Mouse (Mus musculus) forebrain, embryonic 11.5 days (tissue): ENCODE results near the gene Ptges3. TPM values are rescaled to one million over a fixed set of nuclear protein-coding genes. Genes with fewer than 3 reads are reported as not detected.
"Not testable (repeated sequence)": the region's sequence is repeated elsewhere in the genome, so short reads cannot be mapped to it uniquely, and the experiment has no call there.

Source experiments
- ATAC-seq: fragments of 200-750 bp; cut with Nextera tagmentation; replicated peaks from 2 replicates; pipeline ENCODE4 v1.8.0; 2017; ENCODE audit warnings: moderate TSS enrichment; ENCODE audit not compliant: low FRiP score
- DNase-seq: peaks from one replicate; pipeline ENCODE4 v3.0.0-alpha.2; 2017; ENCODE audit warnings: low spot score
- H3K27ac ChIP-seq: fragments of 300-500 bp; sonication (generic); 2 replicates; pipeline ENCODE4 v1.5.1; 2014; ENCODE audit warnings: low read depth, low read length
- H3K27me3 ChIP-seq: fragments of 300-500 bp; sonication (generic); 2 replicates; pipeline ENCODE4 v1.6.1; 2014; ENCODE audit warnings: mild to moderate bottlenecking, low read length, mixed read lengths; ENCODE audit not compliant: control insufficient read depth, insufficient read depth
- H3K36me3 ChIP-seq: fragments of 300-500 bp; sonication (generic); 2 replicates; pipeline ENCODE4 v1.6.1; 2014; ENCODE audit warnings: mild to moderate bottlenecking, low read length, moderate library complexity, mixed read lengths; ENCODE audit not compliant: control insufficient read depth, insufficient read depth
- H3K4me1 ChIP-seq: fragments of 300-500 bp; sonication (generic); replicated peaks from 2 replicates; pipeline ENCODE4 v1.6.1; 2014; ENCODE audit warnings: low read length, mixed read lengths; ENCODE audit not compliant: control insufficient read depth, insufficient read depth
- H3K4me2 ChIP-seq: fragments of 300-500 bp; sonication (generic); 2 replicates; pipeline ENCODE4 v1.6.1; 2014; ENCODE audit warnings: low read depth, mild to moderate bottlenecking, low read length, moderate library complexity, mixed read lengths; ENCODE audit not compliant: severe bottlenecking
- H3K4me3 ChIP-seq: fragments of 300-500 bp; sonication (generic); 2 replicates; pipeline ENCODE4 v1.5.1; 2014; ENCODE audit warnings: low read depth, low read length
- H3K9ac ChIP-seq: fragments of 300-500 bp; sonication (generic); 2 replicates; pipeline ENCODE4 v1.6.1; 2014; ENCODE audit warnings: low read length
- H3K9me3 ChIP-seq: fragments of 300-500 bp; sonication (generic); 2 replicates; pipeline ENCODE4 v1.6.1; 2016; ENCODE audit warnings: low read length, mixed read lengths; ENCODE audit not compliant: control insufficient read depth
- WGBS: fragments of 180-500 bp; shearing (Covaris S2); extraction: QIAGEN DNeasy Blood & Tissue Kit; methylation state at CpG from one replicate; pipeline ENCODE4 v1.1.7; 2014; 5-methylcytosine and 5-hydroxymethylcytosine counted together
- polyA plus RNA-seq: library from polyadenylated mRNA; unstranded; fragments of >200 nt; fragmentation: Nextera tagmentation; extraction: Ambion mirVana; gene quantifications from 2 replicates; pipeline ENCODE4 v1.2.1, GENCODE M21; 2014

The Ptges3 gene
- polyA plus RNA-seq, 1 experiment from 2014 or later = 692 TPM

GRCm38 (mm10) chr10:128049741-128050140 is 9.0 kb upstream of the Ptges3 start:
- peaks cover 17% of the 10 kb centered on the region for H3K36me3 ChIP-seq
- H3K27ac ChIP-seq = no peak overlapping the region
- no peak overlapping the region for H3K4me3 ChIP-seq
- no peak for ATAC-seq
- no peaks in the 10 kb centered on the region for H3K9me3 ChIP-seq
- 92% methylated on average over 2 of the region's 2 CpGs for WGBS
- no peak for DNase-seq
- no peaks in the 10 kb centered on the region for H3K4me1 ChIP-seq
- H3K27me3 ChIP-seq = no peaks in the 10 kb centered on the region
- H3K4me2 ChIP-seq = no peak overlapping the region
- H3K9ac ChIP-seq = no peak overlapping the region

DNA sequence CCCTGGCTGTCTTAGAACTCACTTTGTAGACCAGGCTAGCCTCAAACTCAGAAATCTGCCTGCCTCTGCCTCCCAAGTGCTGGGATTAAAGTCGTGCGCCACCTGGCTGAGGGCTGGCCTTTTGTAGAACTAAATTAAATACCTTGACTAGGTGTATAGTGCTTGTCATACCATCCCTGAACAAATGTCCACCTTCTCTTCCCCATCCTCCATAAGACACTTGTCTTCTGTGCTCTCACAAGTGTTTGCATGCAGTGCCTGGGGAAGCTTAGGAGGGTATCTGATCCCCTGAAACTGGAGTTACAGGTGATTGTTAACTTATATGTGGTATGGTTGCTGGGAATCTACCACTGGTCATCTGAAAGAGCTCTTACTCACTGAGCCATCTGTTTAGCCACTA is 8.4 kb upstream of the Ptges3 start:
- Histone ChIP-seq H3K27me3 (no peaks in the 10 kb centered on the region), H3K4me2 (no peak overlapping the region), H3K36me3 (peaks cover 17% of the 10 kb centered on the region), H3K9me3 (no peaks in the 10 kb centered on the region), H3K9ac (no peak overlapping the region), H3K27ac (no peak overlapping the region), H3K4me3 (no peak overlapping the region), H3K4me1 (no peaks in the 10 kb centered on the region)
- no peak for ATAC-seq
- no peak for DNase-seq
- 84% methylated on average over 2 of the region's 2 CpGs for WGBS

- DNase-seq (no peak), ATAC-seq (no peak)
- Histone ChIP-seq H3K4me3 (no peak overlapping the region), H3K4me2 (no peak overlapping the region), H3K9ac (no peak overlapping the region), H3K9me3 (no peaks in the 10 kb centered on the region), H3K27ac (no peak overlapping the region), H3K36me3 (peaks cover 15% of the 10 kb centered on the region), H3K27me3 (no peaks in the 10 kb centered on the region), H3K4me1 (no peaks in the 10 kb centered on the region)
- WGBS = 96% methylated on average over 5 of the region's 5 CpGs
Measured at GRCm38 (mm10) chr10:128051589-128051988, 7.2 kb upstream of the Ptges3 start.

DNA sequence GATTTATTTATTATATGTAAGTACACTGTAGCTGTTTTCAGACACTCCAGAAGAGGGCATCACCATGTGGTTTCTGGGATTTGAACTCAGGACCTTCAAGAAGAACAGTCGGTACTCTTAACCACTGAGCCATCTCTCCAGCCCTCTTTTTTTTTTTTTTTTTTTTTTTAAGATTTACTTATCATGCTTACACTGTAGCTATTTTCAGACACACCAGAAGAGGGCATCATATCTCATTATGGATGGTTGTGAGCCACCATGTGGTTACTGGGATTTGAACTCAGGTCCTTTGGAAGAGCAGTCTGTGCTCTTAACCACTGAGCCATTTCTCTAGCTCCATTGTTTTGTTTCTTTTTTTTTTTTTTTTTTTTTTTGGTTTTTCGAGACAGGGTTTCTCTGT is 6.6 kb upstream of the Ptges3 start:
- not testable (repeated sequence) for H3K9ac ChIP-seq, H3K4me2 ChIP-seq, H3K4me3 ChIP-seq, H3K27me3 ChIP-seq, ATAC-seq, H3K9me3 ChIP-seq, DNase-seq, H3K27ac ChIP-seq, H3K4me1 ChIP-seq
- peaks cover 15% of the 10 kb centered on the region for H3K36me3 ChIP-seq
- 100% methylated on average over 1 of the region's 2 CpGs for whole genome bisulfite sequencing

GRCm38 (mm10) chr10:128053001-128053400 is 5.8 kb upstream of the Ptges3 start:
- Histone ChIP-seq H3K4me2 (no peak overlapping the region), H3K9ac (no peak overlapping the region), H3K4me1 (peaks cover 3% of the 10 kb centered on the region; the same call in 1 of the 2 replicates), H3K27ac (no peak overlapping the region), H3K36me3 (peaks cover 15% of the 10 kb centered on the region), H3K27me3 (no peaks in the 10 kb centered on the region), H3K4me3 (no peak overlapping the region), H3K9me3 (no peaks in the 10 kb centered on the region)
- DNase-seq (no peak), ATAC-seq (no peak)
- 95% methylated on average over 8 of the region's 8 CpGs for WGBS

- ATAC-seq = no peak; the same call in 1 of the 2 replicates
- Histone ChIP-seq H3K9me3 (no peaks in the 10 kb centered on the region), H3K4me3 (peak overlapping the region; percentile 97)
Measured at GRCm38 (mm10) chr10:128058184-128058583, 570 bp upstream of the Ptges3 start.

GRCm38 (mm10) chr10:128059207-128059981 is 640 bp downstream of the Ptges3 start:
- WGBS = under 1% methylated on average over 58 of the region's 62 CpGs
- Histone ChIP-seq H3K36me3 (peaks cover 2% of the 10 kb centered on the region; the same call in 1 of the 2 replicates), H3K4me2 (peak overlapping the region; percentile 81), H3K9ac (peak overlapping the region; percentile 97), H3K27me3 (no peaks in the 10 kb centered on the region), H3K4me3 (peak overlapping the region; percentile 97), H3K9me3 (no peaks in the 10 kb centered on the region), H3K4me1 (peaks cover 8% of the 10 kb centered on the region; the same call in 1 of the 2 replicates), H3K27ac (peak overlapping the region; percentile 99)
- DNase-seq (peak; percentile 76), ATAC-seq (peak; percentile 60)

More at GRCm38 (mm10) chr10:128058184-128058583, 570 bp upstream of the Ptges3 start:
- peaks cover 2% of the 10 kb centered on the region; the same call in 1 of the 2 replicates for H3K36me3 ChIP-seq
- DNase-seq = no peak
- peak overlapping the region; percentile 81 for H3K4me2 ChIP-seq
- H3K27ac ChIP-seq = peak overlapping the region; percentile 99
- H3K9ac ChIP-seq = peak overlapping the region; percentile 97
- H3K27me3 ChIP-seq = no peaks in the 10 kb centered on the region
- WGBS = under 1% methylated on average over 18 of the region's 18 CpGs
- peaks cover 8% of the 10 kb centered on the region; the same call in 1 of the 2 replicates for H3K4me1 ChIP-seq

GRCm38 (mm10) chr10:128061109-128061508 is 2.4 kb downstream of the Ptges3 start:
- Histone ChIP-seq H3K9me3 (no peaks in the 10 kb centered on the region), H3K27ac (no peak overlapping the region), H3K9ac (no peak overlapping the region), H3K4me2 (peak overlapping the region; percentile 81; the same call in 1 of the 2 replicates), H3K27me3 (no peaks in the 10 kb centered on the region), H3K36me3 (peaks cover 2% of the 10 kb centered on the region; the same call in 1 of the 2 replicates), H3K4me3 (peak overlapping the region; percentile 97; the same call in 1 of the 2 replicates), H3K4me1 (peaks cover 8% of the 10 kb centered on the region; the same call in 1 of the 2 replicates)
- DNase-seq (no peak), ATAC-seq (no peak)
- WGBS = 85% methylated on average over 5 of the region's 5 CpGs
